Mouse (Mus musculus) liver, embryonic 16.5 days (tissue): ENCODE measurements at regions not wholly inside any gene's neighbourhood (a gene's known extent, or its start where the extent isn't known, plus 50 kb on each side); places are given as distances from the start of the nearest gene placed in this dataset.

Source experiments
- ATAC-seq: fragments of 200-750 bp; cut with Nextera tagmentation; 2 replicates; pipeline ENCODE4 v1.8.0; 2017; ENCODE audit warnings: low read depth, mild to moderate bottlenecking, moderate number of reproducible peaks, moderate library complexity
- H3K27ac ChIP-seq: fragments of 300-500 bp; sonication (generic); 2 replicates; pipeline ENCODE4 v1.5.1; 2014; ENCODE audit warnings: mild to moderate bottlenecking, low read length
- H3K27me3 ChIP-seq: fragments of 300-500 bp; sonication (generic); 2 replicates; pipeline ENCODE4 v1.6.1; 2014; ENCODE audit warnings: low read depth, low read length, mixed read lengths; ENCODE audit not compliant: control insufficient read depth, insufficient read depth
- H3K36me3 ChIP-seq: fragments of 300-500 bp; sonication (generic); 2 replicates; pipeline ENCODE4 v1.6.1; 2014; ENCODE audit warnings: mild to moderate bottlenecking; ENCODE audit not compliant: control insufficient read depth, insufficient read depth
- H3K4me1 ChIP-seq: fragments of 300-500 bp; sonication (generic); 2 replicates; pipeline ENCODE4 v1.6.1; 2014; ENCODE audit warnings: low read depth, low read length, mixed read lengths; ENCODE audit not compliant: control insufficient read depth
- H3K4me2 ChIP-seq: fragments of 300-500 bp; sonication (generic); 2 replicates; pipeline ENCODE4 v1.6.1; 2014; ENCODE audit warnings: low read depth, low read length, mixed read lengths
- H3K4me3 ChIP-seq: fragments of 300-500 bp; sonication (generic); 2 replicates; pipeline ENCODE4 v1.5.1; 2014; ENCODE audit warnings: low read depth, mild to moderate bottlenecking, low read length
- H3K9ac ChIP-seq: fragments of 300-500 bp; sonication (generic); 2 replicates; pipeline ENCODE4 v1.6.1; 2014; ENCODE audit warnings: low read depth, low read length
- H3K9me3 ChIP-seq: fragments of 300-500 bp; sonication (generic); replicated peaks from 2 replicates; pipeline ENCODE4 v1.6.1; 2016; ENCODE audit warnings: low read length; ENCODE audit not compliant: control insufficient read depth
- WGBS: fragments of 180-500 bp; shearing (Covaris S2); extraction: QIAGEN DNeasy Blood & Tissue Kit; methylation state at CpG from one replicate; pipeline ENCODE4 v1.1.7; 2014; ENCODE audit not compliant: insufficient replicate concordance; 5-methylcytosine and 5-hydroxymethylcytosine counted together

DNA sequence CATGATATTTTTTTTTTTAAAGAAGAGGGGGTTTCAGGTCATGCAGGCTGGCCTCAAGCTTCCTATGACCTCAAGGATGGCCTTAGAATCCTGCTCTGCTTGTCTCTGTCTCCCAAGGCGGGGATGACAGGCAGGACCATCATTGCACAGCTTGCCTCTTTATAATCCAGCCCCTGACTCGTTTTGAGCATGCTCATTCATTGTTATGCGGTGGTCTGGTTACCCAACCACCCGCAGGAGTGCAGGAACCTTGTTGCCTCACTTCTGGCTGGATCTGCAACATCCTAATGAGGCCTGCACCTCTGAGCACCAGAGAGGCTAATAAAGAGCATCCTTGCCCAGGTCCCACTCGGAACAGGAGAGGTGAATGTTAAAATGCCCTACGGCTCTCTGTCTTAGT, 63.4 kb downstream of the Irf2bpl start:
- 70% methylated on average over 6 of the region's 6 CpGs for WGBS
- H3K4me2 ChIP-seq: no peak overlapping the region
- H3K4me3 ChIP-seq: no peak overlapping the region
- H3K9me3 ChIP-seq: no peaks in the 10 kb centered on the region
- peaks cover 51% of the 10 kb centered on the region for H3K4me1 ChIP-seq
- no peaks in the 10 kb centered on the region for H3K27me3 ChIP-seq
- ATAC-seq: no peak
- H3K36me3 ChIP-seq: no peaks in the 10 kb centered on the region
- no peak overlapping the region for H3K27ac ChIP-seq
- no peak overlapping the region for H3K9ac ChIP-seq

DNA sequence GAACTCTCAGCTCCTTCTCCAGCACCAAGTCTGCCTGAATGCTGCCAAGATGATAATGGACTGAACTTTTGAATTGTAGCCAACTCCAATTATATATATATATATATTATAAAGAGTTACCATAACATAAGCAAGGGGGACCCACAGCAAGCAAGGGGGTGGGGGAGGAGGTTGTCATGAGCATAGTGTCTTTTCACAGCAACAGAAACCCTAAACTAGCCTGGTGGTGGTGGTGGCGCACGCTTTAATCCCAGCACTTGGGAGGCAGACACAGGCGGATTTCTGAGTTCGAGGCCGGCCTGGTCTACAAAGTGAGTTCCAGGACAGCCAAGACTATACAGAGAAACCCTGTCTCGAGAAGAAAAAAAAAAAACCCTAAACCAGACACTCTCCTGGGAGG, 65.0 kb downstream of the Irf2bpl start:
- H3K4me1 ChIP-seq: peaks cover 41% of the 10 kb centered on the region
- no peaks in the 10 kb centered on the region for H3K27me3 ChIP-seq
- no peaks in the 10 kb centered on the region for H3K36me3 ChIP-seq
- WGBS: 80% methylated on average over 6 of the region's 6 CpGs
- H3K9me3 ChIP-seq: no peaks in the 10 kb centered on the region
- no peak overlapping the region for H3K9ac ChIP-seq
- no peak overlapping the region for H3K4me2 ChIP-seq
- ATAC-seq: no peak
- no peak overlapping the region for H3K4me3 ChIP-seq
- no peak overlapping the region for H3K27ac ChIP-seq

DNA sequence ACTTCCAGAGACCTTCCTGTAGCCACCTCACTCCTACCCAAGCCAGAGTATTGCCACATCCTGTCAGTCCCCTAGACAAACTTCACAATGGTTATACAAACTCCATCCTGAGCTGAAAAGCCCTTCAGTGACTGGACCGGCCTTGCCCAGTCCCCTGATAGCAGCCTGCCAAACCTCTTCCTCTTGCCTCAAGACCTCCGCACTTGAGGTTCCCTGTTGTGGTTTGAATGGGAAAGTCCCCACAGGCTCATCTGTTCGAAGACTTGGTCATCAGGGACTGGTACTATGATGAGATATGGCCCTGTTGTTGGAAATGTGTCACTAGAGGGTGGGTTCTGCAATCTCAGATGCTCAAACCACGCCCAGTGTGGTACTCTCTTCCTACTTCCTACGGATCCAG, 65.4 kb downstream of the Irf2bpl start:
- no peak for ATAC-seq
- H3K9ac ChIP-seq: no peak overlapping the region
- H3K4me1 ChIP-seq: peaks cover 37% of the 10 kb centered on the region
- H3K27me3 ChIP-seq: no peaks in the 10 kb centered on the region
- no peak overlapping the region for H3K27ac ChIP-seq
- no peak overlapping the region for H3K4me2 ChIP-seq
- no peaks in the 10 kb centered on the region for H3K9me3 ChIP-seq
- no peak overlapping the region for H3K4me3 ChIP-seq
- 32% methylated on average over 5 of the region's 5 CpGs for WGBS
- H3K36me3 ChIP-seq: no peaks in the 10 kb centered on the region

DNA sequence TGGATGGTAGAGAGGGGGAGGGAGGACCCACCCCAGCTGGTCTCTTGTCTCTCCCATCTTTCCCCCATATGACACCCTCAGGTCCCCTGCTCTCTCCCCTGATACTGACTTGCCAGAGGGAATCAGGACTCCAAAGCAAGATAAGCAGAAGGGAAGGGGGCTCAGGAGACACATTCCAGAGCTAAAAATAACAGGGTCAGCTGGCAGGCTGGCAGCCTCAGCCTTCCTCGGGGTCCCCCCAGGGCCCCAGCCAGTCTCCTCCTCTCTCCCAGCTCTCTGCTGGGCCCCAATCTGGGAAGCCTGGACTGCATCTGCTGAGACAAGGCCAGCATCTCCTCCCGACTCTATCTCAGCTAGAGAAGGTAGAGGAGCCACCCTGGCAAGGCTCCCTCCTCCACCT, 66.4 kb downstream of the Irf2bpl start:
- Histone ChIP-seq H3K4me1 (peaks cover 28% of the 10 kb centered on the region), H3K27ac (no peak overlapping the region), H3K4me3 (no peak overlapping the region), H3K27me3 (no peaks in the 10 kb centered on the region), H3K9ac (no peak overlapping the region), H3K9me3 (no peaks in the 10 kb centered on the region), H3K36me3 (no peaks in the 10 kb centered on the region), H3K4me2 (no peak overlapping the region)
- WGBS: 7% methylated on average over 2 of the region's 2 CpGs
- ATAC-seq: no peak

DNA sequence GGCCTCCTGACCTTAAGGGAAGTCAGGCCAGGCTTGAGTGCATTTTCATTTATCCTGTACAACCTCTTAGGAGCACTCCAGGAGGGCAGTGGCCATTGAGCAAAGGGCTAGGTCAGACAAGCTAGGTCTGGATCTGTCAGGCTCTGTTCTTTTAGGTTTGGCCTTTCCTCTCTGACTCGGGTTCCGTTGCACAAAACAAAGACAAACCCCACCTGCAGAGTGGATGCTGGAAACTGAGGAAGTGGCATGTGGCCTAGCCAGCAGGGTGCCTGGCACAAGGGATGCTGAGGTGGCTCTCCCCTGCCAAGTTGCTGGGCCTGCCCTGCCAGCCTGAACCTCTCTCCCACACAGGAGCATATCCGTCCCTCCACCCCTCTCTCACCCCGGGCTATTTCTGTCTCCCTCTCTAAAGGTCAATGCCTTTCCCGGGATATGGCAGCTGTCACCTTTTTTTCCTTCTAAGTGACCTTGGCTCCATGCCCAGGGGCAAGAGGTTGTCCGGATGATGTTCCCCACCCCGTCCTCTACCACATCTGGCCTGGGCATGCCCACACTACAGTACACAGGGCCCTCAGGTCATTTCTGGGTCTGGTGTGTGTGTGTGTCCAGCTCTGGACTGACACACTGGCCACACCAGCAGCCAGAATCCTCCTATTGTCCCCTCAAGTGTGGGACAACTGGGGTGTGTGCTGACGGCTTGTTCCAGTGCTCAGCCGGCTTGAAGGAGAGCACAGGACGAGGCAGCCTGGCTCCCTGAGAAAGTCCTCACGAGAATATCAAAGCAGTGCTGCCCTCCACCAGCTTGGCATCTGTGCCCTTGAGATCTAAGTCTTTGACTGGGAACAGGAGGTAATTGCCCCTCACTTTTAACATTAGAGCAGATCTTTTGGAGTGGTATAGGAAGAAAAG, 67.6 kb downstream of the Irf2bpl start:
- Histone ChIP-seq H3K27ac (no peak overlapping the region), H3K27me3 (no peaks in the 10 kb centered on the region), H3K9me3 (no peaks in the 10 kb centered on the region), H3K9ac (no peak overlapping the region), H3K4me1 (peaks cover 28% of the 10 kb centered on the region), H3K36me3 (no peaks in the 10 kb centered on the region), H3K4me3 (no peak overlapping the region), H3K4me2 (no peak overlapping the region)
- WGBS: 59% methylated on average over 11 of the region's 11 CpGs
- peak; percentile 28; the same call in 1 of the 2 replicates for ATAC-seq

DNA sequence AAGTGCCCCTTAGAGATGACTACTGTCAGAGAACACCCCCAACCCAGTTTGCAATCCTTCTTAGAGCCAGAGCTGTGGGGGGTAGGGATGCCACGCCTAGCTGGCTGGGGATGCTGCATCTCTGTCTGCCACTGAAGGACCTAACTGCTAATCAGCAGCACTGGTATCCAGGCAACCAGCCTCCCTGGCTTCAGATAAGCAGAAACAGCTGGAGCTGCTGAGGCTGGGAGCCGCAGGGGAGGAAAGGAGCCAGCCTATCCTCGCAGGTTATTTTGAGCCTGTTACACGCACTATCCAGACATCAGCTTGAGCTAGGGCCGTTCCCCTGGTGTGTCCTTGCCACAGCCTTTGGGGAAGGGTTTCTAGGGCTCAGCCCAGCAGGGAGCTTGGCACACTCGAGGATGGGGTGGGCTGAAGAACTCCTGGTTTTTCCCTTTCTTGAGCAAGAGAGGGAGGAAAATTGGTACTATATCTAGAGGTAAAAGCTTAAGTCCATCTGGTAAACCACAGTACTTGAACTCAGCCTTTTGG, 68.4 kb downstream of the Irf2bpl start:
- Histone ChIP-seq H3K4me2 (no peak overlapping the region), H3K27me3 (no peaks in the 10 kb centered on the region), H3K36me3 (no peaks in the 10 kb centered on the region), H3K9ac (no peak overlapping the region), H3K4me3 (no peak overlapping the region), H3K9me3 (no peaks in the 10 kb centered on the region), H3K4me1 (peaks cover 28% of the 10 kb centered on the region), H3K27ac (no peak overlapping the region)
- ATAC-seq: peak; percentile 85
- WGBS: 10% methylated on average over 6 of the region's 6 CpGs

DNA sequence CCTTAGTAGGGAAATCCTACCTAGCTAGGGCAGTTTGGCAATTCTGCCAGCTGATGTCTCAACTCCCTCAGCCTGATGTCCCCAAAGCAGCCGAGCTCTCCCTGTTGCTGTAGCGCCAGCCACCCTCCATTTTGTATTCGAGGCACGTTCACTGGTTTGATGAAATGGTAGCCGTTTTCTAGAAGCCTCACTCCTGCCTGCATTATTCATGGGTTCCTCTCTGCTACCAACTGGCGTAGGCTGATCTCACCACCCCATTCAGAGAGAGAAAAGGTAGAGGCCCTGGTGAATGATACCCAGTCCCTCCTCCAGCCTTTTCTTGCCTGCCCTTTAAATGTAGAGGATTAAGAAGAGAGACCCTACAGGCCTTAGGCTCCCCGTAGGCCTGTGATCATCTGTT, 69.9 kb downstream of the Irf2bpl start:
- WGBS: 74% methylated on average over 7 of the region's 7 CpGs
- no peaks in the 10 kb centered on the region for H3K9me3 ChIP-seq
- H3K4me1 ChIP-seq: peaks cover 32% of the 10 kb centered on the region

More for the DNA sequence above, 69.9 kb downstream of the Irf2bpl start:
- H3K4me2 ChIP-seq: no peak overlapping the region
- H3K27me3 ChIP-seq: no peaks in the 10 kb centered on the region
- no peak overlapping the region for H3K4me3 ChIP-seq
- ATAC-seq: no peak
- H3K27ac ChIP-seq: no peak overlapping the region
- H3K36me3 ChIP-seq: no peaks in the 10 kb centered on the region
- no peak overlapping the region for H3K9ac ChIP-seq
